Mouse (Mus musculus): ENCODE results near the gene Scgb1b27. TPM values are rescaled to one million over a fixed set of nuclear protein-coding genes. Genes with fewer than 3 reads are reported as not detected.

The Scgb1b27 gene
- total RNA-seq (2023), result not detected

GRCm38 (mm10) chr7:34021183-34021582 is at the start of gene Scgb1b27:
Scgb1b27 (plus strand) TSS chr7:34021483.

GRCm38 (mm10) chr7:34013842-34014241 is 7.4 kb upstream of the Scgb1b27 start, which contains the start of gene Scgb2b27:
Scgb2b27 (minus strand) TSS chr7:34013942.

Other genes with a start within 250 kb of the Scgb1b27 start
- gene Scgb2b26, start 76.4 kb upstream of the Scgb1b27 start, total RNA-seq (2023), result not detected
- not detected for gene Scgb2b27, start 7.5 kb upstream of the Scgb1b27 start, total RNA-seq (2023)
- gene Scgb1b30, start 73.9 kb downstream of the Scgb1b27 start, total RNA-seq (2023), result not detected
- gene Wtip, start 111.8 kb downstream of the Scgb1b27 start, total RNA-seq (2023), result under 1 TPM in 1 of 2 experiments, not detected in 1; 0.26 TPM
- 10 to 100 TPM; 67.6 to 70.9 TPM for gene Uba2, start 148.1 kb downstream of the Scgb1b27 start, total RNA-seq (2023)
- gene Pdcd2l, start 175.2 kb downstream of the Scgb1b27 start, total RNA-seq (2023), result 10 to 100 TPM; 13.6 to 17.8 TPM
- 100 to 1,000 TPM; 719 to 822 TPM for gene Gpi1, start 208.9 kb downstream of the Scgb1b27 start, total RNA-seq (2023)
- not detected for gene Gm6096, start 229.6 kb downstream of the Scgb1b27 start, total RNA-seq (2023)

Data from neutrophil, adult 83 days (primary cell).